Mouse (Mus musculus): ENCODE data around the gene Tpbpb. TPM values are rescaled to one million over a fixed set of nuclear protein-coding genes. Genes with fewer than 3 reads are reported as not detected.
"Not testable (repeated sequence)": the region's sequence is repeated elsewhere in the genome, so short reads cannot be mapped to it uniquely, and the experiment has no call there.

Tpbpb gene
- polyA plus RNA-seq (2012; rRNA removed): not detected in 2 replicates

GRCm38 (mm10) chr13:60904780-60905179, at the start of gene Tpbpb:
Gene Tpbpb (minus strand): TSS chr13:60904880.
- not testable (repeated sequence) for H3K4me1 ChIP-seq (replicated peaks; ENCODE audit: control insufficient read depth, insufficient read depth, low read length)
- WGBS: 63% methylated on average over 2 of the region's 2 CpGs

GRCm38 (mm10) chr13:60941884-60942283, 37.2 kb upstream of the Tpbpb start, which contains the start of gene Tpbpa:
Gene Tpbpa (minus strand): TSS chr13:60941984.
- not testable (repeated sequence) for H3K27me3 ChIP-seq (ENCODE audit: control insufficient read depth, insufficient read depth, low read length); DNase-seq; H3K4me3 ChIP-seq (ENCODE audit: control insufficient read depth, insufficient read depth, low read length); H3K36me3 ChIP-seq (ENCODE audit: control insufficient read depth, insufficient read depth, low read length); H3K27ac ChIP-seq (ENCODE audit: control insufficient read depth, insufficient read depth, low read length); H3K4me1 ChIP-seq (replicated peaks; ENCODE audit: control insufficient read depth, insufficient read depth, low read length)
- 87% methylated on average over 3 of the region's 3 CpGs for WGBS

More at GRCm38 (mm10) chr13:60904780-60905179, at the start of gene Tpbpb:
- DNase-seq; H3K4me3 ChIP-seq (ENCODE audit: control insufficient read depth, insufficient read depth, low read length); H3K27ac ChIP-seq (ENCODE audit: control insufficient read depth, insufficient read depth, low read length); H3K36me3 ChIP-seq (ENCODE audit: control insufficient read depth, insufficient read depth, low read length); H3K27me3 ChIP-seq (ENCODE audit: control insufficient read depth, insufficient read depth, low read length): not testable (repeated sequence)

GRCm38 (mm10) chr13:60936500-60936901, 31.8 kb upstream of the Tpbpb start, which contains the start of the genes Gm49391 and Ctla2a:
Gene Gm49391 (minus strand): TSS chr13:60936571.
Gene Ctla2a (minus strand): TSS chr13:60936625.
- WGBS: 3% methylated on average over 5 of the region's 5 CpGs
- H3K4me1 ChIP-seq (replicated peaks; ENCODE audit: control insufficient read depth, insufficient read depth, low read length): peaks cover 4% of the 10 kb centered on the region; the same call in 1 of the 2 replicates
- H3K4me3 ChIP-seq (ENCODE audit: control insufficient read depth, insufficient read depth, low read length): no peak within 1 kb of the TSS
- peak; percentile 6 for DNase-seq
- no peaks in the 10 kb centered on the region for H3K27me3 ChIP-seq (ENCODE audit: control insufficient read depth, insufficient read depth, low read length)
- H3K27ac ChIP-seq (ENCODE audit: control insufficient read depth, insufficient read depth, low read length): no peak within 1 kb of the TSS
- TF ChIP-seq POLR2A (IDR thresholded peaks at IDR 0.05; ENCODE audit: control insufficient read depth, extremely low read depth, insufficient read depth, low read length, poor library complexity) (no peak), CTCF (IDR thresholded peaks at IDR 0.05; ENCODE audit: borderline replicate concordance, control insufficient read depth, extremely low read depth, insufficient read depth, low read length, poor library complexity) (no peak)
- H3K36me3 ChIP-seq (ENCODE audit: control insufficient read depth, insufficient read depth, low read length): no peaks in the 10 kb centered on the region

- H3K27me3 ChIP-seq (ENCODE audit: control insufficient read depth, insufficient read depth, low read length); H3K4me1 ChIP-seq (replicated peaks; ENCODE audit: control insufficient read depth, insufficient read depth, low read length); H3K36me3 ChIP-seq (ENCODE audit: control insufficient read depth, insufficient read depth, low read length); H3K4me3 ChIP-seq (ENCODE audit: control insufficient read depth, insufficient read depth, low read length); DNase-seq; H3K27ac ChIP-seq (ENCODE audit: control insufficient read depth, insufficient read depth, low read length): not testable (repeated sequence)
- WGBS: 67% methylated on average over 2 of the region's 2 CpGs
These were observed 30.8 kb upstream of the Tpbpb start, which contains the start of gene Gm49393 for GRCm38 (mm10) chr13:60935490-60935889. Gene Gm49393 (minus strand): TSS chr13:60935590.

- 13% methylated on average over 3 of the region's 3 CpGs for WGBS
- no peaks in the 10 kb centered on the region for H3K36me3 ChIP-seq (ENCODE audit: control insufficient read depth, insufficient read depth, low read length)
- no peak within 1 kb of the TSS for H3K4me3 ChIP-seq (ENCODE audit: control insufficient read depth, insufficient read depth, low read length)
- peak; percentile 3 for DNase-seq
- H3K27me3 ChIP-seq (ENCODE audit: control insufficient read depth, insufficient read depth, low read length): no peaks in the 10 kb centered on the region
- 0 out of 2 replicates have a peak, but pooled peaks cover 2% of the 10 kb centered on the region for H3K4me1 ChIP-seq (replicated peaks; ENCODE audit: control insufficient read depth, insufficient read depth, low read length)
- H3K27ac ChIP-seq (ENCODE audit: control insufficient read depth, insufficient read depth, low read length): peak within 1 kb of the TSS; percentile 49; the same call in 1 of the 2 replicates
- no peak for TF ChIP-seq CTCF (IDR thresholded peaks at IDR 0.05; ENCODE audit: borderline replicate concordance, control insufficient read depth, extremely low read depth, insufficient read depth, low read length, poor library complexity)
- no peak for TF ChIP-seq POLR2A (IDR thresholded peaks at IDR 0.05; ENCODE audit: control insufficient read depth, extremely low read depth, insufficient read depth, low read length, poor library complexity)
These were observed 7.4 kb downstream of the Tpbpb start, which contains the start of gene Ctla2b for GRCm38 (mm10) chr13:60897328-60897727. Gene Ctla2b (minus strand): TSS chr13:60897447.

GRCm38 (mm10) chr13:60896794-60897193, 7.9 kb downstream of the Tpbpb start, which contains the start of gene Gm49392:
Gene Gm49392 (minus strand): TSS chr13:60896894.
- H3K27ac ChIP-seq (ENCODE audit: control insufficient read depth, insufficient read depth, low read length): peak within 1 kb of the TSS; percentile 49; the same call in 1 of the 2 replicates
- not testable (repeated sequence) for H3K4me3 ChIP-seq (ENCODE audit: control insufficient read depth, insufficient read depth, low read length); H3K27me3 ChIP-seq (ENCODE audit: control insufficient read depth, insufficient read depth, low read length); DNase-seq; H3K4me1 ChIP-seq (replicated peaks; ENCODE audit: control insufficient read depth, insufficient read depth, low read length); H3K36me3 ChIP-seq (ENCODE audit: control insufficient read depth, insufficient read depth, low read length)
- 83% methylated on average over 8 of the region's 8 CpGs for WGBS

- TF ChIP-seq POLR2A (IDR thresholded peaks at IDR 0.05; ENCODE audit: control insufficient read depth, extremely low read depth, insufficient read depth, low read length, poor library complexity) (no peak), CTCF (IDR thresholded peaks at IDR 0.05; ENCODE audit: borderline replicate concordance, control insufficient read depth, extremely low read depth, insufficient read depth, low read length, poor library complexity) (no peak)
- Histone ChIP-seq H3K36me3 (ENCODE audit: control insufficient read depth, insufficient read depth, low read length) (no peaks in the 10 kb centered on the region), H3K4me1 (replicated peaks; ENCODE audit: control insufficient read depth, insufficient read depth, low read length) (0 out of 2 replicates have a peak, but pooled peaks cover 2% of the 10 kb centered on the region), H3K4me3 (ENCODE audit: control insufficient read depth, insufficient read depth, low read length) (no peak overlapping the region), H3K27ac (ENCODE audit: control insufficient read depth, insufficient read depth, low read length) (no peak overlapping the region), H3K27me3 (ENCODE audit: control insufficient read depth, insufficient read depth, low read length) (no peaks in the 10 kb centered on the region)
- no peak for DNase-seq
These were observed 9.1 kb downstream of the Tpbpb start for GRCm38 (mm10) chr13:60895406-60896160.
